Mouse (Mus musculus) stomach, postnatal 0 days (tissue): ENCODE results near the gene Traf4. TPM values are rescaled to one million over a fixed set of nuclear protein-coding genes. Genes with fewer than 3 reads are reported as not detected.

Experiments used
- ATAC-seq: fragments of 200-750 bp; cut with Nextera tagmentation; 2 replicates; pipeline ENCODE4 v1.8.0; 2017; ENCODE audit not compliant: low FRiP score, low TSS enrichment
- DNase-seq: peaks from one replicate; pipeline ENCODE4 v3.0.0-alpha.2; 2016; ENCODE audit warnings: low spot score
- H3K27ac ChIP-seq: fragments of 300-500 bp; sonication (generic); replicated peaks from 2 replicates; pipeline ENCODE4 v1.5.1; 2014; ENCODE audit warnings: mild to moderate bottlenecking, control low read depth
- H3K27me3 ChIP-seq: fragments of 300-500 bp; sonication (generic); 2 replicates; pipeline ENCODE4 v1.6.1; 2014; ENCODE audit warnings: low read length; ENCODE audit not compliant: control insufficient read depth, insufficient read depth
- H3K36me3 ChIP-seq: fragments of 300-500 bp; sonication (generic); 2 replicates; pipeline ENCODE4 v1.6.1; 2014; ENCODE audit warnings: low read length, mixed read lengths; ENCODE audit not compliant: control insufficient read depth, insufficient read depth
- H3K4me1 ChIP-seq: fragments of 300-500 bp; sonication (generic); replicated peaks from 2 replicates; pipeline ENCODE4 v1.6.1; 2014; ENCODE audit warnings: antibody characterized with exemption; ENCODE audit not compliant: control insufficient read depth, insufficient read depth
- H3K4me2 ChIP-seq: fragments of 300-500 bp; sonication (generic); replicated peaks from 2 replicates; pipeline ENCODE4 v1.6.1; 2014; ENCODE audit warnings: low read depth, mild to moderate bottlenecking, control low read depth, moderate library complexity
- H3K4me3 ChIP-seq: fragments of 300-500 bp; sonication (generic); 2 replicates; pipeline ENCODE4 v1.5.1; 2014; ENCODE audit warnings: low read depth, low read length, control low read depth
- H3K9ac ChIP-seq: fragments of 300-500 bp; sonication (generic); 2 replicates; pipeline ENCODE4 v1.6.1; 2014; ENCODE audit warnings: mild to moderate bottlenecking, low read length, control low read depth, mixed read lengths
- H3K9me3 ChIP-seq: fragments of 300-500 bp; sonication (generic); 2 replicates; pipeline ENCODE4 v1.6.1; 2016; ENCODE audit warnings: low read length; ENCODE audit not compliant: control insufficient read depth
- CTCF ChIP-seq: IDR thresholded peaks from 2 replicates; pipeline ENCODE4 v1.5.1; 2016; ENCODE audit warnings: antibody characterized with exemption, low read depth, mild to moderate bottlenecking, moderate library complexity
- EP300 ChIP-seq: optimal IDR thresholded peaks from 2 replicates; pipeline ENCODE3; 2016; ENCODE audit warnings: antibody characterized with exemption
- WGBS: fragments of 180-500 bp; shearing (Covaris S2); extraction: QIAGEN DNeasy Blood & Tissue Kit; methylation state at CpG from one replicate; pipeline ENCODE4 v1.1.7; 2014; 5-methylcytosine and 5-hydroxymethylcytosine counted together
- polyA plus RNA-seq: library from polyadenylated mRNA; unstranded; fragments of >200 nt; fragmentation: Nextera tagmentation; extraction: Ambion mirVana; gene quantifications from 2 replicates; pipeline ENCODE4 v1.2.1, GENCODE M21; 2015

Traf4 gene
- polyA plus RNA-seq, 1 experiment from 2014 or later, result 22.4 TPM

DNA sequence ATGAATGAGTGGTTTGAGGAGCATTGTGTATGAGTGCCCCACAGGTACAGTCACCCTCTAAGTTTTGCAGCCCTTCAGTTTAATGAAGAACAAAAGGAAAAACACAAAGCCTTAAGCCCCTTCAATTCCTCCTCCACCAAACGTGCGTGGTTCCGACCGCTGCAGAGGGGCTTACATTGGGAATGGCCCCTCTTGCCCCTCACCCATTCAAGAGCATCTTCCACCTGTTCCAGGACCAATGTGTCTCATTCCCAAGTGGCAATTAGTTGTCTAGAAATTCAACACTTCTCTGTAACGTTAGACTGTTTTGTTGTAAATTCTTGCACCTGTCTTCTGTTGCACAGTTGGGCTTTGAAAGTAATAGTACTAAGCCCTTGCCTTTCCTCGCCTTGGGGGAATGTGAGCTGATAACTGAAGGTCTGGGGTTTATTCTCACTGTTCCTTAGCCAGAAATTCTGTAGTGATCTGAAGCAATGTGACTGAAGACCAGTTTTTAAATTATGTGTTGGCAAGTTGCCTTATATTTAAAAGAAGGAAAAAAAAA, 9.2 kb downstream of the Traf4 start:
- Histone ChIP-seq H3K9me3 (no peaks in the 10 kb centered on the region), H3K4me2 (no peak overlapping the region), H3K27me3 (no peaks in the 10 kb centered on the region), H3K9ac (no peak overlapping the region), H3K4me1 (peaks cover 5% of the 10 kb centered on the region; the same call in 1 of the 2 replicates), H3K36me3 (peaks cover 29% of the 10 kb centered on the region), H3K4me3 (no peak overlapping the region), H3K27ac (no peak overlapping the region)
- no peak for ATAC-seq
- no peak for DNase-seq
- WGBS, result 66% methylated on average over 6 of the region's 6 CpGs
- no peak for TF ChIP-seq EP300
- no peak for TF ChIP-seq CTCF

- DNase-seq, result no peak
- no peak overlapping the region for H3K27ac ChIP-seq
- H3K27me3 ChIP-seq, result no peaks in the 10 kb centered on the region
- TF ChIP-seq EP300 (no peak), CTCF (no peak)
- H3K36me3 ChIP-seq, result peaks cover 25% of the 10 kb centered on the region
- no peak overlapping the region for H3K4me3 ChIP-seq
- H3K9me3 ChIP-seq, result no peaks in the 10 kb centered on the region
- no peak overlapping the region for H3K9ac ChIP-seq
- peaks cover 5% of the 10 kb centered on the region; the same call in 1 of the 2 replicates for H3K4me1 ChIP-seq
- no peak overlapping the region for H3K4me2 ChIP-seq
- no peak for ATAC-seq
- 78% methylated on average over 5 of the region's 5 CpGs for WGBS
Measured at GRCm38 (mm10) chr11:78155674-78156073, 9.7 kb downstream of the Traf4 start.

DNA sequence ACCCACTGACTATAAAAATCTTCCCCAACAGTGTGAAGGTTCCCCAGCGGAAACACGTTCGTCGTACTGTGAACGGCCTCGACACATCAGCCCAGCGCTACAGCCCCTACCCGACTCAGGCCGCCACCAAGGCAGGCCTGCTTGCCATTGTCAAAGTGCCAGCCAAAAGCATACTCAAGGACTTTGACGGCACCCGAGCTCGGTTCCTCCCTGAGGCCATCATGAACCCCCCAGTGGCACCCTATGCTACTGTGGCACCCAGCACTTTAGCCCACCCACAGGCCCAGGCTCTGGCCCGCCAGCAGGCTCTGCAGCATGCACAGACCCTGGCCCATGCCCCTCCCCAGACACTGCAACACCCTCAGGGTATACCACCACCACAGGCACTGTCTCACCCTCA, 11.6 kb downstream of the Traf4 start:
- H3K27ac ChIP-seq, result peak overlapping the region; percentile 75; the same call in 1 of the 2 replicates
- ATAC-seq (peak; percentile 41; the same call in 1 of the 2 replicates), DNase-seq (no peak)
- no peaks in the 10 kb centered on the region for H3K9me3 ChIP-seq
- H3K4me3 ChIP-seq, result no peak overlapping the region
- TF ChIP-seq EP300, result no peak
- no peak for TF ChIP-seq CTCF
- 0 out of 2 replicates have a peak overlapping the region, but pooled peaks have one; percentile 13 for H3K9ac ChIP-seq
- H3K36me3 ChIP-seq, result peaks cover 14% of the 10 kb centered on the region
- WGBS, result 80% methylated on average over 13 of the region's 13 CpGs
- H3K27me3 ChIP-seq, result no peaks in the 10 kb centered on the region
- peaks cover 5% of the 10 kb centered on the region; the same call in 1 of the 2 replicates for H3K4me1 ChIP-seq
- H3K4me2 ChIP-seq, result no peak overlapping the region

GRCm38 (mm10) chr11:78152299-78153231, 12.8 kb downstream of the Traf4 start:
- Histone ChIP-seq H3K9ac (0 out of 2 replicates have a peak overlapping the region, but pooled peaks have one; percentile 23), H3K4me1 (peaks cover 5% of the 10 kb centered on the region; the same call in 1 of the 2 replicates), H3K36me3 (peaks cover 14% of the 10 kb centered on the region), H3K9me3 (no peaks in the 10 kb centered on the region), H3K4me2 (no peak overlapping the region), H3K27me3 (no peaks in the 10 kb centered on the region), H3K27ac (peak overlapping the region; percentile 75), H3K4me3 (no peak overlapping the region)
- ATAC-seq (peak; percentile 34; the same call in 1 of the 2 replicates), DNase-seq (peak; percentile 50)
- no peak for TF ChIP-seq CTCF
- TF ChIP-seq EP300, result no peak
- 39% methylated on average over 9 of the region's 9 CpGs for WGBS

- H3K36me3 ChIP-seq, result 0 out of 2 replicates have a peak, but pooled peaks cover 9% of the 10 kb centered on the region
- TF ChIP-seq CTCF, result peak; percentile 71
- TF ChIP-seq EP300, result no peak
- H3K4me3 ChIP-seq, result no peak overlapping the region
- no peaks in the 10 kb centered on the region for H3K9me3 ChIP-seq
- peaks cover 5% of the 10 kb centered on the region; the same call in 1 of the 2 replicates for H3K4me1 ChIP-seq
- WGBS, result 43% methylated on average over 1 of the region's 1 CpGs
- H3K27ac ChIP-seq, result no peak overlapping the region
- DNase-seq (no peak), ATAC-seq (no peak)
- H3K4me2 ChIP-seq, result no peak overlapping the region
- H3K9ac ChIP-seq, result no peak overlapping the region
- no peaks in the 10 kb centered on the region for H3K27me3 ChIP-seq
Measured at GRCm38 (mm10) chr11:78151161-78151560, 14.2 kb downstream of the Traf4 start.
